Mouse (Mus musculus) hematopoietic stem cell, adult 5-6 weeks (primary cell): ENCODE results near the gene Adgrl2. TPM values are rescaled to one million over a fixed set of nuclear protein-coding genes. Genes with fewer than 3 reads are reported as not detected.

Experiments
- ATAC-seq, 2 experiments: fragments of 125-278 bp in 1 of 2; replicated peaks in 1 of 2; 2 replicates each; pipeline ENCODE4 v1.8.0; 2016 to 2017; ENCODE audit warnings: inconsistent platforms in 2 of 2, mild to moderate bottlenecking in 2 of 2, moderate number of reproducible peaks in 2 of 2, low read depth in 1 of 2, moderate TSS enrichment in 1 of 2; ENCODE audit not compliant: low FRiP score in 2 of 2, poor library complexity in 2 of 2, severe bottlenecking in 2 of 2, insufficient read depth in 1 of 2, low TSS enrichment in 1 of 2
- total RNA-seq: library from RNA; stranded (forward); fragments of 172-1452, 232-1000 nt; gene quantifications from 2 replicates; pipeline ENCODE4 v1.2.3, GENCODE M21; 2017

Gene Adgrl2
- total RNA-seq, 1 experiment from 2014 or later: 19.8 TPM

DNA sequence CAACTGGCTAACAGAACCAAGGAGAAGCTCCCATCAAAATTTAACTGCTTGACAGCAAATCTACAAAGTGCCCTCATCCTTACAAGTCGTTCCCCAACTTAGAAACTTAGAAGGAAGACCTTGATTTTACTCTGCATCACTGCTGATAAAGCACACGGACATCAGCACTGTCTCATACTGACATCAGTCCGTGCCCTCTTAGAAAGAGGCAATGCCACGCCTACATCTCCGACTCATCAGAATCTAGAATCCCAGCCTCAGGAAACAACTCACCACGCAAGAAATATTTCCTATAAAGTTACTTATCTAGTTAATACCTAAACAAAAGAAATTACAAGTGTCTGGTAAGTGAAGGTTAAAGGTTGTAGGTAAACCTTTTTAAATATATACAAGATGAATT is 43.1 kb downstream of the Adgrl2 start:
- ATAC-seq: no peak

DNA sequence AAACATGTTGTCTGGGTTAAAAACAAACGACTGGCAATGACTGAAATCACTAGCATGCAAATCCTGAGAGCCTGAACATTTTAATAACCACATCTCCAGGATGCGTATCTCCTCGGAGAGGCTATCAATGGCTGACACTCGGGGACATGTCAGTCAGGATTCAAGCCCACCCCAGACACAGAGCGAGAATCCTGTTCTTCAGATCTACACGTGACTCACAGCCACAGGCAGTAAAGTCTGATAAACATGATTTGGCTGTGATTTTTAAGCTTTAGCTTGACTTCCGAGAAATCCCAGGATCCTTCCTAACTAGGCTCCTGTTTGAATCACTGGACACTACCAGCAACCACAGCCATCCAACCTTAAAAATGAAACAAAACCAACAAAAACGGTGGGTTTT is 44.8 kb downstream of the Adgrl2 start:
- no peak for ATAC-seq

DNA sequence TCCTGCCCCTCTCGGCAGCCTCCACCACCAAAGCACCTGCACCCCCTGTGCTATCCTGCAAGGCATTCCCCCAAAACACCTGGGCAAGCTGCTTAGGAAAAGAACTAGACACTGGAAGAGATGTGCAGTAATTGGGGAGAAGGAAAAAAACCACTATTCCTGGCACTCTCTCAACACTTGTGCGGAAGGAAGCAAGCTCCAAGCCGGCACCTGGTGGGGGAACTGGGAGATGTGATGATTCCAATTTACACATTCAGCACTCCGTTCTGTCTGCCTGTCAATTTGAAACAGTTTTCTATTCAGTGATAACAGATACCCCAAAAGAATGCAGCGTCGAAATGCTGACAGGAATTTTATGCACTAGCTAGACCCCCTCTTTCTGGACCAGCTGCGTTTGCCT is 50.9 kb downstream of the Adgrl2 start:
- no peak for ATAC-seq

DNA sequence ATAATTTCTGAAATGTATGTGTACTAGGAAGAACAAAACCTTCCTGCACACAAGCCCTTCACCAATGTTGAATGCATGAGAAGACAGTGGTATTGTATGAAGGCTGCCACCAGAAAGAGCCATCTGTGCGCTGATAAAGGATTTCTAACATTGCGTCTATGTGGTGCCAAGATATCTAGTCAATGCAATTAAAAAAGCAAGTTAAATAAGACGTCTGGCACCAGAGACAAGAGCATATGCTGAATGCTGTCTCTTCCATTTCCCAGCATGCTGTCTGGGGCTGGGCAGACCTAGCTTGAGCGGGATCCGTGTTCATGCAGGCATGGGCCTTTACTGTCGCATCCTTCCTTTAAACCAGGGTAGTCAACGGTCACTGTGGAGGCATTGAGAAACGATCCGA is 55.3 kb downstream of the Adgrl2 start:
- ATAC-seq: peak in 1 of 2 experiments; percentile 36; a peak in 1 of 4 replicates

- ATAC-seq: no peak
These were observed 56.1 kb downstream of the Adgrl2 start for GRCm38 (mm10) chr3:148934279-148934678.

- ATAC-seq: peak; percentile 74 to 75
These were observed 57.2 kb downstream of the Adgrl2 start for GRCm38 (mm10) chr3:148933160-148933559.

DNA sequence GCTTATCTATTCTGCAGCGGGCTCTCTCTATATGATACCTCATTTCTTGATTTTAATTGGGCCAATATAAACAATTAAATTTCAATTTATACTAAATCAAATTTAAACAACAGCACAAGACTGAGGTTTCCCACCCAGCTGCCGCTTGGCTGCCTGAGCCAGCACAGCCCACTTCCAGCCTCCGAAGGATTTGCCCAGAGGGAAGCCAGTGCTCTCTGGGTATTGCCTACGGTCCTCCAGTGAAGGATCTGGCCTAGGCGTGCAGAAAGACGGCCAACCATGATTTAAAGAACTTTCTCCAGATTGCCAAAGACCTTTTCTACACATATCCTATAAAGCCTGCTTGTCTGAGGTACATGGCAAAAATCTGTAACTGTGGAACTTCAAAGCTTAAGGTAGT is 59.4 kb downstream of the Adgrl2 start:
- ATAC-seq: no peak

DNA sequence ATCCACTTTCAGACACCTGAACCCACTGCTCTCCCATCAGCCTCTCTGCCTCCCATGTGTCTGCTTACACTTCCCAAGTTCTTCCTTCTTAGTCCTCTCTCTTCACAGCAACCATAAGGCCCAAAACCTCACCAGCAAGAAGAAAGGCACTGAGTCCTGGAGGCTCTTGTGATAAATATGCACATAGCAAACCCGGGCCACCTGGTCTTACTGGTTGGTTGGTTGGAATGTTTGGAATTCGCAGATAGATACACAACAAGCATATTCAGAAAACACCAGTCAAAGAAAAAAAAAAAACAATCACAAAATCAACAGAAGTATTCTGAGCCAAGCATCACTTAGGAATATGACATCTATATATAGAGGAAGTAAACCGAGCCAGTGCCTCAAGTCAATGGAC is 64.0 kb downstream of the Adgrl2 start:
- ATAC-seq: no peak

DNA sequence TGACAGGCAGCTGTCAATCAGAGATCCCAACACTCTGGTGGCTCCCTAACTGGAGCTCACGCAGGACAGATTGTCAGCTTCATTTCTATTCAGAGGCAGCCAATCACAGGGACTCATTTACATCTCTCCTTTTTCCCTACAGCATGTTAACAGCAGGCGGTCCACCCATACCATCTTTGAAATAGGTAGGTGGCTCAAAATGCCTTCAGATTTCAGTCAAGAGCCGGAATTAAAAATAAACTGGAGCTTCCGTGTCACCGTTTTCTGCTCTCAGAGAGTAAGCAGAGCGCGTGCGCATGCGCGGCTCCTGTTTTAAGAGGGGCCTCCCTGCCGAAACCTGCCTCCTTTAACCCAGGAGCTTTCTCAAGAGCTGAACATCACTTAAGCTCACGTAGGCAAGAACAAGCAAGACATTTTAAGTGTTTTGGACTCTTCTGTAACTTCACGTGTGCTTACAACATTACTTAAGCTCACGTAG is 67.7 kb downstream of the Adgrl2 start:
- ATAC-seq: no peak

GRCm38 (mm10) chr3:148921966-148922587 is 68.3 kb downstream of the Adgrl2 start:
- ATAC-seq: no peak

GRCm38 (mm10) chr3:148920881-148921280 is 69.5 kb downstream of the Adgrl2 start:
- ATAC-seq: no peak

- peak; percentile 80 to 83 for ATAC-seq
These were observed 71.9 kb downstream of the Adgrl2 start for GRCm38 (mm10) chr3:148918425-148918824.

DNA sequence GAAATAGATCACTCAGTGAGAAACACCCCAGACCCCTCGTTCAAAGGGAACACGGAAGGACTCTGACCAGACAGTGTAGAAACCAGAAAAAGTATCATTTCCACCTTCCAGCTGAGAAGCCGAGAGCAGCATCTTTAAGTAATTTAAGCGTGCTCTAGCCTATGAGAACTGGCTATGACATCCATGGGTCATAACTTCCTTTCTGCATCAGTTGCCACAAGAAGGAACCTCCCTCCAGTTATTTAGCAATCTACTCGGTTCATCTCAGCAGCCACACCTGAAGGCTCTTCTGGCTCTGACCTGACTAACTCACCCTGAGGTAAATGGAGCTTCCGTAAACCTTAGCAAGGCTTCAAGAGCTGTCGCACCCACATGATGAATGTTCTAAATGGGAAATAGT is 72.5 kb downstream of the Adgrl2 start:
- ATAC-seq: peak; percentile 19 to 25; a peak in 2 of 4 replicates

DNA sequence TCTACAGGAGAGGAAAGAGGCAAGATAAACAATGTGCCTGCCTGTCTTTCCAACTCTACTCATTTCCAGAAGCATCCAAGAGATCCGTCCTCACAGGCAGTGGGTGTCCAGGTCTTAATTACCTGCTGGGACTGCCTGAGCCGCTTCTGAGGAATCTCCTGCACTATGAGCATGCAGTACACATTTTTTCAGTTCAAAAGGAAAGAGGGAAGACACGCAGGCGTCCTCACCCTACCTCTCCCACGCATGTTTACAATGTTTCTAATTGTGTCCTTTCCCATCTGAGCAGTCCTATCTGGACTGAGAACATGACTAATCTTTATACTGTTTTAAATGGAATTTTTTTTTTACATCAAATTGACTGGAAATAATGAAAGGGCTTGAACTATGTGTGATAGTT is 74.1 kb downstream of the Adgrl2 start:
- no peak for ATAC-seq

DNA sequence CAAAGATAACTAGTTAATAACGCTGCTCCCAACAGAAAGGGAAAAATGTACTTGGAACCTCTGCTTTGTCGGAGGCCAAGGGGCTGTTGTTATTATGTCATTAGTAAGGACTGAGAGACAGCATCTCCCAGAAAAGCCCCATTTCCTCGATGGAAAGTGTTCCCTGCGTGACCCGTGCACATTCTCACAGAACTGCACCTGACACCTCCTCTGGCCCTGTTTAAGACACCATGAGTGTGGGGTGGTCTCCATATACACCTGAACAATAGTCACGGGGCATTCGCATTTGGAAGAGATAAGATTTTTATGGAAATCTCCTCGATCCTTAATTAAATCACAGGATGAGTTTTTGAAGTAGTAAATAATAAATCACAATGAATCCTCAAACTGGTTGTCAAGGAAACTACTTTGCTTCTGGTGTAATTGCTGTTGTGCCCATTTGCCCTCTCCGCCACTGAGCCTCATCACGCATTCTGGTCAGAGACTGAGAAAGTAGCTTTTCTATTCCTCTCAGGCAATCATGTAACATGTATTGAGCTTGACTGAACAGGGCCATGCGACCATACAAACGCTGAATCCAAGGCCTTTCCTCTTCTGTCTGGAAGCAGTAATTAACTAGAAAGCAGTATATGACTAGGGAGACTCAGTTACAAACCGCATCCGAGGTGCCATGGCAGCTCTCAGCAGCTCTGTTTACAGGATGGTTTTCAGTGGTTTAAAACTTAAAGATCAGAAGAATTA is 77.2 kb downstream of the Adgrl2 start:
- ATAC-seq: no peak

DNA sequence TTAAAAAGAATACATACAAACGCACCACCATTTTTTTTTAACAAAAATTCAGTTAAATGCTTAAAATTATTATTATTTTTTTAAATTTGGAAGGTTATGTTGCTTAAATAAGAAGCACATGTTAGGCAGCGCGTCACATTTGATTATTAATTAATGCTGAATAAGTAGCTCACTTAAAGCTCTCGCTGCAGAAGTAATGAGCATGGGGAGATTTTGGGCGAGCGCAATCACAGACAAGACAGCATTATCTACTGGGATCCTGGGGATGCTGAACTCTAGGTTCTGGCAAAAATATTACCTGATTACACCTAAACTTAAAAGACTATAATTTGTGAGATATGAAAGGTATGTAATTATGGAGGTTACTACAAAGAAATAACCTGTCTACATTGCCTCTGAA is 77.8 kb downstream of the Adgrl2 start:
- no peak for ATAC-seq

DNA sequence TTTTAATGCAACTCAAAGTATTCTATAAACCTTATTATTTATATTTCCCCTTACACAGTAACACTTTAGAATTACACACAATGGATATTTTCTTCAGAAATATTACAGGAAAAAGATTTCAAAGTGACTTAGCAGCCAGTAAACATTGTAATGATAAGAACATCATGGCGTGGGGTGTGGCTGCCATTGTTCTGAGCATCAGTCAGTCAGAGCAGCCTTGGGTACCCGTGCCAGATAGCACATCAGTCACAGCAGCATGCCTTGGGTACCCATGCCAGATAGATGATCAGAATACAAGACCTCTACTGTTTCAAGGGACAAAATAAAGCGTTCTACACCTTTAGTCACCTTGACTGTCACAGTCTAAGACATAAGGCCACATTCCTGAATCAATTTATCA is 82.5 kb downstream of the Adgrl2 start:
- no peak for ATAC-seq

GRCm38 (mm10) chr3:148907024-148907778 is 83.2 kb downstream of the Adgrl2 start:
- 0 out of 4 replicates have a peak, but pooled peaks of 1 of the 2 experiments have one; percentile 12 for ATAC-seq
